Mouse (Mus musculus) G1E (cell line): ENCODE measurements at regions not wholly inside any gene's neighbourhood (a gene's known extent, or its start where the extent isn't known, plus 50 kb on each side); places are given as distances from the start of the nearest gene placed in this dataset.

Experiments
- CTCF ChIP-seq: IDR thresholded peaks from 2 replicates; pipeline ENCODE4 v1.5.1; 2012; ENCODE audit warnings: low read depth, low read length, inconsistent platforms, mixed read lengths
- TAL1 ChIP-seq: conservative IDR thresholded peaks from 2 replicates; pipeline ENCODE4 v1.6.1; 2012; ENCODE audit warnings: low read depth, low read length, inconsistent platforms, mixed read lengths

- no peak for TF ChIP-seq CTCF
- no peak for TF ChIP-seq TAL1
Measured at GRCm38 (mm10) chr12:26176231-26176662, 238.8 kb downstream of the Rnf144a start.
